Mouse (Mus musculus) G1E (cell line): ENCODE measurements around the gene Otud7a. TPM values are rescaled to one million over a fixed set of nuclear protein-coding genes. Genes with fewer than 3 reads are reported as not detected.

Source experiments
- ATAC-seq: 2 replicates; pipeline ENCODE4 v1.8.0; 2016; ENCODE audit warnings: mild to moderate bottlenecking; ENCODE audit not compliant: insufficient number of reproducible peaks, poor library complexity, low FRiP score, severe bottlenecking; ENCODE audit errors: extremely low read depth
- DNase-seq: peaks from one replicate; pipeline ENCODE4 v3.0.0; 2012; ENCODE audit warnings: low spot score
- H3K27me3 ChIP-seq: 2 replicates; pipeline ENCODE4 v1.6.1; 2012; ENCODE audit warnings: mild to moderate bottlenecking, low read length, inconsistent platforms; ENCODE audit not compliant: insufficient read depth
- H3K36me3 ChIP-seq: replicated peaks from 2 replicates; pipeline ENCODE3; 2012; ENCODE audit warnings: mild to moderate bottlenecking, inconsistent platforms
- H3K4me1 ChIP-seq: 2 replicates; pipeline ENCODE4 v1.6.1; 2012; ENCODE audit warnings: low read depth, low read length, inconsistent platforms, mixed read lengths; ENCODE audit not compliant: insufficient read depth
- H3K4me3 ChIP-seq: 2 replicates; pipeline ENCODE4 v1.5.1; 2012; ENCODE audit warnings: low read depth, mild to moderate bottlenecking, inconsistent platforms, low read length, moderate library complexity, mixed read lengths
- H3K9me3 ChIP-seq: replicated peaks from 2 replicates; pipeline ENCODE4 v1.6.1; 2012; ENCODE audit warnings: inconsistent platforms
- CTCF ChIP-seq: IDR thresholded peaks from 2 replicates; pipeline ENCODE4 v1.5.1; 2012; ENCODE audit warnings: low read depth, low read length, inconsistent platforms, mixed read lengths
- GATA1 ChIP-seq: IDR thresholded peaks from 2 replicates; pipeline ENCODE4 v1.6.1; 2012; ENCODE audit warnings: borderline replicate concordance, low read length, inconsistent platforms, mixed read lengths
- GATA2 ChIP-seq: IDR thresholded peaks from 2 replicates; pipeline ENCODE4 v1.6.1; 2012; ENCODE audit warnings: low read depth, low read length, inconsistent platforms, borderline replicate concordance
- POLR2AphosphoS5 ChIP-seq: IDR thresholded peaks from 2 replicates; pipeline ENCODE4 v1.6.1; 2012; ENCODE audit warnings: low read depth, low read length, inconsistent platforms; ENCODE audit not compliant: insufficient replicate concordance
- TAL1 ChIP-seq: conservative IDR thresholded peaks from 2 replicates; pipeline ENCODE4 v1.6.1; 2012; ENCODE audit warnings: low read depth, low read length, inconsistent platforms, mixed read lengths
- polyA plus RNA-seq: library from polyadenylated mRNA; stranded (reverse); fragments of >175 nt; gene quantifications from 2 replicates; pipeline ENCODE4 v1.2.3, GENCODE M21; 2012
- total RNA-seq, 2 experiments: library from RNA; stranded (forward) in 1 of 2; stranded (reverse) in 1 of 2; fragments of 200-1000 nt in 1 of 2; fragments of >200 nt in 1 of 2; fragmentation: Nextera tagmentation in 1 of 2; gene quantifications; 2 replicates each; pipeline ENCODE4 v1.2.3; 2014 to 2017

Gene Otud7a
- total and polyA plus RNA-seq, 3 experiments = not detected

- DNase-seq (no peak), ATAC-seq (no peak)
- no peak overlapping the region for H3K4me3 ChIP-seq
- H3K36me3 ChIP-seq = no peaks in the 10 kb centered on the region
- TF ChIP-seq GATA2 (no peak), GATA1 (no peak), POLR2AphosphoS5 (no peak), CTCF (no peak), TAL1 (no peak)
- no peaks in the 10 kb centered on the region for H3K27me3 ChIP-seq
- no peaks in the 10 kb centered on the region for H3K4me1 ChIP-seq
- H3K9me3 ChIP-seq = peaks cover 25% of the 10 kb centered on the region
Measured at GRCm38 (mm10) chr7:63466729-63467128, 22.2 kb downstream of the Otud7a start.

GRCm38 (mm10) chr7:63468258-63468657 lies 23.7 kb downstream of the Otud7a start:
- Histone ChIP-seq H3K36me3 (no peaks in the 10 kb centered on the region), H3K27me3 (no peaks in the 10 kb centered on the region), H3K9me3 (peaks cover 22% of the 10 kb centered on the region), H3K4me3 (no peak overlapping the region), H3K4me1 (no peaks in the 10 kb centered on the region)
- DNase-seq = no peak
- no peak for TF ChIP-seq CTCF
- no peak for TF ChIP-seq GATA2
- TF ChIP-seq GATA1 = no peak
- TF ChIP-seq TAL1 = no peak
- no peak for TF ChIP-seq POLR2AphosphoS5
- ATAC-seq = no peak

- no peak for ATAC-seq
- Histone ChIP-seq H3K27me3 (no peaks in the 10 kb centered on the region), H3K4me1 (no peaks in the 10 kb centered on the region), H3K4me3 (no peak overlapping the region), H3K36me3 (no peaks in the 10 kb centered on the region), H3K9me3 (peaks cover 13% of the 10 kb centered on the region)
- TF ChIP-seq POLR2AphosphoS5 (no peak), CTCF (no peak), GATA2 (no peak)
- no peak for DNase-seq
Measured at GRCm38 (mm10) chr7:63483091-63483490, 38.5 kb downstream of the Otud7a start.

DNA sequence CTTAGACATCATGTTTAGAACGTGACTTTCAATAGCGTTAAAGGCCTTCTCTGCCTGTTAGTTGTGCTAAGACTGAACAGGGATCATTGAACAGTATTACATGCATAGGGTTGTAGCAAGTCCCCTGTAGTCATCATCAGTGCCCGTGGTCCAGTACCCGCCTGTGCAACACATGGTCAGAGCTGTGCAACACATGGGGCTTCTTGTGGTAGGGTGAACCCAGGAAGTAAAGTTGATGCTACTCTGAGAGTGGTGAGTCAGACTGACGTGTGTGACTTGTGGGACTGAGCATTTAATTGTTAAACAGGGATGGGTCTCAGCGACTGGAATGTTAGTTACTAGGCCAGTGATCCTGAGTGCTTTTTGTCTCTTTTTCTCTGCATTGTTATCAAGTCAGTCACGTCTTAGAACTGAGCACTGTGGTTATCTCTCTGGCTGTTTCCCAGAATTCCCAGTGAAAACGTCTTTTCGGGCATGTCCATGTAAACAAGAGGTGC lies 52.5 kb downstream of the Otud7a start:
- no peak for DNase-seq
- Histone ChIP-seq H3K9me3 (peaks cover 22% of the 10 kb centered on the region), H3K36me3 (no peaks in the 10 kb centered on the region), H3K4me1 (no peaks in the 10 kb centered on the region), H3K27me3 (no peaks in the 10 kb centered on the region), H3K4me3 (no peak overlapping the region)
- no peak for ATAC-seq
- TF ChIP-seq GATA2 (no peak), CTCF (no peak), TAL1 (no peak), POLR2AphosphoS5 (no peak), GATA1 (no peak)

- H3K27me3 ChIP-seq = no peaks in the 10 kb centered on the region
- no peak for DNase-seq
- no peaks in the 10 kb centered on the region for H3K36me3 ChIP-seq
- TF ChIP-seq POLR2AphosphoS5 (no peak), TAL1 (no peak), GATA1 (no peak), CTCF (no peak), GATA2 (no peak)
- H3K9me3 ChIP-seq = peaks cover 11% of the 10 kb centered on the region
- H3K4me1 ChIP-seq = no peaks in the 10 kb centered on the region
- no peak for ATAC-seq
- H3K4me3 ChIP-seq = no peak overlapping the region
Measured at GRCm38 (mm10) chr7:63504202-63504601, 59.7 kb downstream of the Otud7a start.

DNA sequence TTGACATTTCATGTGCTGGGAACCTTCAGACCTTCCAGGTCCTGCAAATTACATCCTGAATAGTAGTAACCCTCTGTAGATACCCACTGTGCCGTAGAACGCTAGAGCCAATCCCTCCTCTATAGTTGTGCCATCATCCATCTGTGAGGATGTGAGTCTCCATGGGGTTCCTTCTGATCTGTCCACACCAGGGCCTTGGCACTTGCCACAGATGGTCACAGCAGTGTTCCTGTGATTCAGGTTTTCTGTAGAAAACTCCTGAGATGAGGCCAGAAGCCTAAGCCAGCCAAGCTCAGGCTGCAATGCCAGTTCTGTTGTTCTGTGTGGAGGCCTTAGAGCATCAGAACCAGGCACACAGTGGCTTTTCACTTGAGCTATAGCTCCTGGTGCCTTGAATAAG lies 63.5 kb downstream of the Otud7a start:
- no peaks in the 10 kb centered on the region for H3K36me3 ChIP-seq
- TF ChIP-seq GATA2 (no peak), POLR2AphosphoS5 (no peak)
- H3K27me3 ChIP-seq = no peaks in the 10 kb centered on the region
- no peak for ATAC-seq
- no peak overlapping the region for H3K4me3 ChIP-seq
- DNase-seq = no peak
- peaks cover 12% of the 10 kb centered on the region; the same call in 1 of the 2 replicates for H3K9me3 ChIP-seq
- no peaks in the 10 kb centered on the region for H3K4me1 ChIP-seq

DNA sequence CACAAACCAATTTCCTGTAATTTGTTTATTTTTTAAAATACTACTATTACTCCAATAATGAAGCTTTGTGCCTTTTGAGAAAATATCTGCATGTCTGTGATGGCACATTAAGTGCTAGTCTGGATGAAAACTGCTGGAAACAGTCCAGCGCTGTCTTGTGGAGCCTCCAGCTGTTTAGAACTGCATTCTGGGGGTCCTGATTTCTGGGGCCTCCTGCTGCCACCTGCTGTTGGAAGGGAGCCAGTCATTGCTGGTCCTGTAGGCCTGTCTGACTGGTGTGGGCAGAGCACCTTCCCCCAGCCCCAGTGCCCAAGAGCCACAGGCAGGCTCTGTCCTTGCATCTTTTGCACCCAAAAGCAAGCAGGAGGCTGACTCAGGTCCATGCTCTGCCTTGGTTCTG lies 65.3 kb downstream of the Otud7a start:
- ATAC-seq (no peak), DNase-seq (no peak)
- H3K9me3 ChIP-seq = peaks cover 17% of the 10 kb centered on the region
- TF ChIP-seq CTCF (no peak), GATA2 (no peak), TAL1 (no peak), GATA1 (no peak), POLR2AphosphoS5 (no peak)
- no peaks in the 10 kb centered on the region for H3K36me3 ChIP-seq
- H3K27me3 ChIP-seq = no peaks in the 10 kb centered on the region
- H3K4me3 ChIP-seq = no peak overlapping the region
- no peaks in the 10 kb centered on the region for H3K4me1 ChIP-seq
